In the genomic region with DNA sequence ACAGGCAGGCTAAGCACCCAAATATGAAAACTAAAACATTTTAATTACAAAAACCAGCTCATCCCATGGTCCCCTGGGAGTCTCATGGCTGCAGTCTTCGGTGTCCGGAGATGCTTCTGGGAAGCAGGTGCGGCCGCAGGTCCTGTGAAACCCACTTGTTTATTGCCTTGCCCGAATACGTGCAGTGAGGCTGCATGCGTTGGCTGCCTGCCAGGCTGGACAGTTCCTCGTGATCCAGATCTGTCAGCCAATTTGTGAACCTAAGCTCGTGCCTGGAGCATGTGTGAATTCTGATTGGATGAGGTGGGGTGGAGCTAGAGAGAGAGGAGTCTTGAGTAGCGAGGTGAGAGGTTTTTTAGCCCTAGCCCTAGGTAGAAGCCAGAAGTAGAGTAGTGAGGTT, we compare ENCODE assay signal across 22 mouse cellular contexts. TPM values are rescaled to one million over a fixed set of nuclear protein-coding genes. Genes with fewer than 3 reads are reported as not detected.
DNase-seq lines count a peak whose midpoint lies in the region; ATAC-seq and TF ChIP-seq lines count a peak whose summit lies in the region.
"Had no signal": no experiment of that assay in that cellular context is flagged by ENCODE, and none has a peak within 500 bp of the region (broad histone marks: within the 10 kb centered on the region; RNA-seq: fewer than 3 reads in every experiment).

No protein-coding gene starts in this region.

- no peaks in the 10 kb centered on the region for H3K27me3 ChIP-seq in lung, embryonic 14.5 days (ENCODE audit: insufficient read depth, low read length)
- H3K27me3 ChIP-seq in myocyte (ENCODE audit: control insufficient read depth, insufficient read depth, insufficient read length): no peaks in the 10 kb centered on the region
- H3K27me3 ChIP-seq: embryonic facial prominence, embryonic 12.5 days; forebrain, embryonic 15.5 days; heart, embryonic 13.5 days had no signal

- DNase-seq in cerebellum, postnatal 25 days: peak; percentile 25 to 55
- DNase-seq in cerebellum, adult 11 months: no peak
- DNase-seq in lung, embryonic 14.5 days: peak; percentile 14
- DNase-seq in lung, adult 18-20 months: no peak
- DNase-seq in brain, adult 2 months (ENCODE audit: low read depth, low spot score): peak; percentile 42
- no peak for DNase-seq in frontal cortex, postnatal 14 days (ENCODE audit: low spot score in 2 of 2)
- DNase-seq: adrenal gland, adult 8-10 months; adrenal gland, postnatal 36 days; gastrocnemius, postnatal 14 days; heart, postnatal 36 days; kidney, adult 11 months had no signal

- no peak overlapping the region for H3K27ac ChIP-seq in lung, embryonic 14.5 days (ENCODE audit: low read depth)
- H3K27ac ChIP-seq: embryonic facial prominence, embryonic 12.5 days; forebrain, embryonic 15.5 days; heart, embryonic 13.5 days had no signal

- H3K4me2 ChIP-seq in lung, embryonic 14.5 days: no peak overlapping the region
- no peak overlapping the region for H3K4me2 ChIP-seq in myocyte (ENCODE audit: low read depth)
- H3K4me2 ChIP-seq: embryonic facial prominence, embryonic 12.5 days; forebrain, embryonic 15.5 days; heart, embryonic 13.5 days had no signal

- TF ChIP-seq POLR2A in myocyte (IDR thresholded peaks at IDR 0.05; ENCODE audit: insufficient read length, low read depth): no peak

- ATAC-seq in lung, embryonic 14.5 days (ENCODE audit: insufficient read depth): no peak
- ATAC-seq: forebrain, embryonic 15.5 days; hindbrain, embryonic 16.5 days had no signal

- H3K4me3 ChIP-seq in lung, embryonic 14.5 days (ENCODE audit: low read depth, low read length): no peak overlapping the region
- no peak overlapping the region for H3K4me3 ChIP-seq in myocyte
- H3K4me3 ChIP-seq: embryonic facial prominence, embryonic 12.5 days; forebrain, embryonic 15.5 days; heart, embryonic 13.5 days had no signal

- WGBS in lung, embryonic 14.5 days: 70% methylated on average over 10 of the region's 10 CpGs

- no peak for TF ChIP-seq CTCF in lung, embryonic 14.5 days (IDR thresholded peaks at IDR 0.05; ENCODE audit: low read depth)

- H3K79me2 ChIP-seq in myocyte (ENCODE audit: control insufficient read depth, insufficient read depth): no peaks in the 10 kb centered on the region

- H3ac ChIP-seq in myocyte (ENCODE audit: control insufficient read depth, insufficient read length): no peak overlapping the region

- no peaks in the 10 kb centered on the region for H3K4me1 ChIP-seq in lung, embryonic 14.5 days (ENCODE audit: insufficient read depth)
- H3K4me1 ChIP-seq: embryonic facial prominence, embryonic 12.5 days; forebrain, embryonic 15.5 days; heart, embryonic 13.5 days had no signal

- H3K9ac ChIP-seq in lung, embryonic 14.5 days: no peak overlapping the region
- H3K9ac ChIP-seq: embryonic facial prominence, embryonic 12.5 days; forebrain, embryonic 15.5 days; heart, embryonic 13.5 days had no signal

- H3K36me3 ChIP-seq in lung, embryonic 14.5 days (ENCODE audit: insufficient read depth): no peaks in the 10 kb centered on the region
- H3K36me3 ChIP-seq in myocyte (ENCODE audit: control insufficient read depth, insufficient read depth): no peaks in the 10 kb centered on the region
- H3K36me3 ChIP-seq: embryonic facial prominence, embryonic 12.5 days; forebrain, embryonic 15.5 days; heart, embryonic 13.5 days had no signal

- peaks cover 3% of the 10 kb centered on the region; the same call in 1 of the 2 replicates for H3K9me3 ChIP-seq in lung, embryonic 14.5 days (ENCODE audit: low read depth, low read length)

TF ChIP-seq in myocyte, 11 proteins besides CTCF, POLR2A, EP300 and RAD21:
- TF ChIP-seq MAX (IDR thresholded peaks at IDR 0.05; ENCODE audit: low read depth) (no peak), REST (IDR thresholded peaks at IDR 0.05; ENCODE audit: insufficient read depth, insufficient read length) (peak; percentile 34)

RNA-seq across cellular contexts. Expression of a gene that starts 3.8 kb away (rescaled TPM):
- polyA plus RNA-seq in lung, embryonic 14.5 days (2014; fragmentation: Nextera tagmentation; extraction: Ambion mirVana): not detected in 2 replicates
- polyA plus RNA-seq in myocyte (2012; fragmentation: generic; extraction: Trizol): not detected
- polyA plus RNA-seq: cortical plate, adult 2 months; embryonic facial prominence, embryonic 12.5 days; forebrain, embryonic 11.5 days; forebrain, embryonic 15.5 days; heart, embryonic 13.5 days; heart, postnatal 0 days; hindbrain, embryonic 11.5 days; hindbrain, embryonic 16.5 days; intestine, embryonic 14.5 days had no signal

RNA-seq across cellular contexts. Expression of a gene that starts 17.0 kb away (rescaled TPM):
- 0.11 and 0.29 TPM in 2 replicates for polyA plus RNA-seq in lung, embryonic 14.5 days (2014; fragmentation: Nextera tagmentation; extraction: Ambion mirVana)
- not detected for polyA plus RNA-seq in myocyte (2012; fragmentation: generic; extraction: Trizol)
- polyA plus RNA-seq: embryonic facial prominence, embryonic 12.5 days; forebrain, embryonic 11.5 days; hindbrain, embryonic 16.5 days had no signal

RNA-seq across cellular contexts. Expression of a gene that starts 29.0 kb away (rescaled TPM):
- polyA plus RNA-seq in lung, embryonic 14.5 days (2014; fragmentation: Nextera tagmentation; extraction: Ambion mirVana): 2.2 and 3.2 TPM in 2 replicates
- polyA plus RNA-seq in myocyte (2012; fragmentation: generic; extraction: Trizol): not detected

RNA-seq across cellular contexts. Expression of a gene that starts 38.5 kb away (rescaled TPM):
- polyA plus RNA-seq in lung, embryonic 14.5 days (2014; fragmentation: Nextera tagmentation; extraction: Ambion mirVana): 0.36 and 0.43 TPM in 2 replicates
- 0.11 TPM for polyA plus RNA-seq in myocyte (2012; fragmentation: generic; extraction: Trizol)
- polyA plus RNA-seq: forebrain, embryonic 15.5 days; hindbrain, embryonic 16.5 days had no signal

RNA-seq across cellular contexts. Expression of a gene that starts 43.3 kb away (rescaled TPM):
- not detected in 2 replicates for polyA plus RNA-seq in lung, embryonic 14.5 days (2014; fragmentation: Nextera tagmentation; extraction: Ambion mirVana)
- not detected for polyA plus RNA-seq in myocyte (2012; fragmentation: generic; extraction: Trizol)
- polyA plus RNA-seq: cerebellum, adult 2 months; cortical plate, adult 2 months; embryonic facial prominence, embryonic 12.5 days; forebrain, embryonic 11.5 days; forebrain, embryonic 15.5 days; heart, embryonic 13.5 days; heart, postnatal 0 days; hindbrain, embryonic 11.5 days; hindbrain, embryonic 16.5 days; intestine, embryonic 14.5 days had no signal

Comparison
In these comparisons a context has a peak if more than half of its experiments do, and no peak if none do; other contexts are left out.
1. DNase-seq: peak in cerebellum, postnatal 25 days (2 of 2), lung, embryonic 14.5 days (single experiment) and brain, adult 2 months (single experiment); none in cerebellum, adult 11 months (single experiment), lung, adult 18-20 months (0 of 2) and frontal cortex, postnatal 14 days (0 of 2).